Mouse (Mus musculus): ENCODE measurements around the gene Slco1c1. TPM values are rescaled to one million over a fixed set of nuclear protein-coding genes. Genes with fewer than 3 reads are reported as not detected.

The Slco1c1 gene
- polyA plus RNA-seq, 1 experiment from 2014 or later: 0.46 TPM

- Histone ChIP-seq H3K4me3 (ENCODE audit: low read length) (no peak overlapping the region), H3K27me3 (ENCODE audit: control insufficient read depth, insufficient read depth, low read length) (no peaks in the 10 kb centered on the region), H3K9ac (ENCODE audit: low read length) (no peak overlapping the region), H3K4me2 (ENCODE audit: low read depth, low read length) (no peak overlapping the region), H3K36me3 (ENCODE audit: control insufficient read depth, insufficient read depth) (peaks cover 14% of the 10 kb centered on the region), H3K4me1 (ENCODE audit: control insufficient read depth, insufficient read depth, low read length) (no peaks in the 10 kb centered on the region), H3K27ac (ENCODE audit: low read length) (no peak overlapping the region), H3K9me3 (replicated peaks; ENCODE audit: control insufficient read depth, low read length) (no peaks in the 10 kb centered on the region)
- 56% methylated on average over 3 of the region's 3 CpGs for WGBS
- no peak for ATAC-seq (replicated peaks; ENCODE audit: extremely low read depth, insufficient read depth, low FRiP score)
These were observed 23.0 kb upstream of the Slco1c1 start for GRCm38 (mm10) chr6:141501171-141501570.

DNA sequence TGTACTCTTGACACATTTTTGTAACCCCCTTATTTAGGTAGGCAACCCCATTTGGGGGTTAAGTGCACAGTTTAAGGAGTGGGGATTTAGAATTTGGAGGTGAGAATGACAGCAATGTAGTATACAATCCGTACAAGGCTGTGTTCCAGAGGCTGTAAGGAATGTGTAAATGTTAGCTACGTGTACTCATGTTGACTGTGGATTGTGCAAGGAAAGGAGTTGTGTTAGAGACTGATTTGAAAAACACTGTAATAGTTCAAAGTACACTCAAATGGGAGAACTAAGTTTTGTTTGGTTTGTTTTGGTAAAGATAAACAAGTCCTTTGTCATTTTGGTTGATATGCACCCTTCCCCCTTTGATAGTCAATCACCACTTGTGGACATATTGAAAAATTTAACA, 1.6 kb upstream of the Slco1c1 start:
- no peak for ATAC-seq (replicated peaks; ENCODE audit: extremely low read depth, insufficient read depth, low FRiP score)
- 75% methylated on average over 2 of the region's 2 CpGs for WGBS
- no peak overlapping the region for H3K27ac ChIP-seq (ENCODE audit: low read length)

GRCm38 (mm10) chr6:141525787-141526186, 1.6 kb downstream of the Slco1c1 start:
- no peak for ATAC-seq (replicated peaks; ENCODE audit: extremely low read depth, insufficient read depth, low FRiP score)
- H3K27me3 ChIP-seq (ENCODE audit: control insufficient read depth, insufficient read depth, low read length): no peaks in the 10 kb centered on the region
- H3K27ac ChIP-seq (ENCODE audit: low read length): no peak overlapping the region
- H3K36me3 ChIP-seq (ENCODE audit: control insufficient read depth, insufficient read depth): no peaks in the 10 kb centered on the region
- H3K9ac ChIP-seq (ENCODE audit: low read length): no peak overlapping the region
- H3K4me2 ChIP-seq (ENCODE audit: low read depth, low read length): no peak overlapping the region
- H3K4me1 ChIP-seq (ENCODE audit: control insufficient read depth, insufficient read depth, low read length): no peaks in the 10 kb centered on the region
- no peaks in the 10 kb centered on the region for H3K9me3 ChIP-seq (replicated peaks; ENCODE audit: control insufficient read depth, low read length)
- H3K4me3 ChIP-seq (ENCODE audit: low read length): no peak overlapping the region
- WGBS: 97% methylated on average over 1 of the region's 1 CpGs

More for the DNA sequence above, 1.6 kb upstream of the Slco1c1 start:
- Histone ChIP-seq H3K36me3 (ENCODE audit: control insufficient read depth, insufficient read depth) (no peaks in the 10 kb centered on the region), H3K4me2 (ENCODE audit: low read depth, low read length) (no peak overlapping the region), H3K9ac (ENCODE audit: low read length) (no peak overlapping the region), H3K9me3 (replicated peaks; ENCODE audit: control insufficient read depth, low read length) (0 out of 2 replicates have a peak, but pooled peaks cover 2% of the 10 kb centered on the region), H3K4me3 (ENCODE audit: low read length) (no peak overlapping the region), H3K27me3 (ENCODE audit: control insufficient read depth, insufficient read depth, low read length) (no peaks in the 10 kb centered on the region), H3K4me1 (ENCODE audit: control insufficient read depth, insufficient read depth, low read length) (no peaks in the 10 kb centered on the region)

DNA sequence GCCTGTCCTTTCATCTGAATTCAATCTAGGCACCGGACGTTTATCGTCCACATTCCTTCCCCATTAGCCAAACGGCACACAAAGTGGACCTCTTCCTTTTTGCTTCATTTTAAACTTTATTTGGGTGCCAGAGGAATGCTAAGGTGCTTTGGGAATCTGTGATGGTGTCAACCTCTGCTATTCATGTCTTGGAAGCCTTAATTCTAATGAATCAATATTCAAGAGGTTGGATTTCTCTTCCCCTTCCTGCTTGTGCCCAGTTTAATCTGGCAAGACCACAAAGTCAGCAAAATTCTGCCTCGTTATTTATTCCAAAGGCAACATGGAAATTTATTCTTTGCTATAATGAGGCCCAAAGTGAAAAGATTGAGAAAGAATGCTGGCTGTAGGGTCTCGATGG, 6.7 kb downstream of the Slco1c1 start:
- Histone ChIP-seq H3K27me3 (ENCODE audit: control insufficient read depth, insufficient read depth, low read length) (no peaks in the 10 kb centered on the region), H3K4me2 (ENCODE audit: low read depth, low read length) (no peak overlapping the region), H3K9me3 (replicated peaks; ENCODE audit: control insufficient read depth, low read length) (no peaks in the 10 kb centered on the region), H3K36me3 (ENCODE audit: control insufficient read depth, insufficient read depth) (no peaks in the 10 kb centered on the region), H3K4me1 (ENCODE audit: control insufficient read depth, insufficient read depth, low read length) (no peaks in the 10 kb centered on the region), H3K9ac (ENCODE audit: low read length) (no peak overlapping the region), H3K27ac (ENCODE audit: low read length) (no peak overlapping the region), H3K4me3 (ENCODE audit: low read length) (no peak overlapping the region)
- ATAC-seq (replicated peaks; ENCODE audit: extremely low read depth, insufficient read depth, low FRiP score): no peak
- WGBS: 71% methylated on average over 6 of the region's 6 CpGs

DNA sequence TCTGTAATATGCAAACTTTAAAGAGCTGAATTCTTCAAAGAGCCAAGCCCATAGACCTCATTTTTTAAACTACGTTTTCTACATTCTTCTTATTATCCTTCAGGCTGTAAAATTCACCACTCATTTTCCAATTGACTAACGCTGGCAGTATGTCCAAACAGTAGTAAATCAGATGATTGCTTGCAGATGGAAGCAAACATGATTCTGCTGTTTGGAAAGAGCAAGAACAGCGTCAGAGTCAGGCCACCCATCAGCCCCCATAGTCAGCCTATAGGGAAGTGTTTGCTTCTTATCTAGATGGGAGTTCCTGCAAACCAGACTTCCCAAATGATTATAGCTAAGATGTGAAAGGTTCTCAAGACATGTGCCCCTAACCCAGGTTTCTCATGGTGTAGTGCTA, 13.1 kb downstream of the Slco1c1 start:
- ATAC-seq (replicated peaks; ENCODE audit: extremely low read depth, insufficient read depth, low FRiP score): no peak

GRCm38 (mm10) chr6:141541136-141541535, 17.0 kb downstream of the Slco1c1 start:
- H3K27me3 ChIP-seq (ENCODE audit: control insufficient read depth, insufficient read depth, low read length): no peaks in the 10 kb centered on the region
- WGBS: 26% methylated on average over 1 of the region's 1 CpGs
- H3K4me1 ChIP-seq (ENCODE audit: control insufficient read depth, insufficient read depth, low read length): peaks cover 10% of the 10 kb centered on the region
- no peak overlapping the region for H3K4me3 ChIP-seq (ENCODE audit: low read length)
- H3K36me3 ChIP-seq (ENCODE audit: control insufficient read depth, insufficient read depth): no peaks in the 10 kb centered on the region
- H3K27ac ChIP-seq (ENCODE audit: low read length): no peak overlapping the region
- H3K9ac ChIP-seq (ENCODE audit: low read length): no peak overlapping the region
- ATAC-seq (replicated peaks; ENCODE audit: extremely low read depth, insufficient read depth, low FRiP score): peak; percentile 90
- no peak overlapping the region for H3K4me2 ChIP-seq (ENCODE audit: low read depth, low read length)
- no peaks in the 10 kb centered on the region for H3K9me3 ChIP-seq (replicated peaks; ENCODE audit: control insufficient read depth, low read length)

More for the DNA sequence above, 13.1 kb downstream of the Slco1c1 start:
- 58% methylated on average over 3 of the region's 3 CpGs for WGBS
- Histone ChIP-seq H3K36me3 (ENCODE audit: control insufficient read depth, insufficient read depth) (no peaks in the 10 kb centered on the region), H3K4me3 (ENCODE audit: low read length) (no peak overlapping the region), H3K9ac (ENCODE audit: low read length) (no peak overlapping the region), H3K4me1 (ENCODE audit: control insufficient read depth, insufficient read depth, low read length) (peaks cover 10% of the 10 kb centered on the region), H3K9me3 (replicated peaks; ENCODE audit: control insufficient read depth, low read length) (no peaks in the 10 kb centered on the region), H3K27ac (ENCODE audit: low read length) (no peak overlapping the region), H3K4me2 (ENCODE audit: low read depth, low read length) (no peak overlapping the region), H3K27me3 (ENCODE audit: control insufficient read depth, insufficient read depth, low read length) (no peaks in the 10 kb centered on the region)

DNA sequence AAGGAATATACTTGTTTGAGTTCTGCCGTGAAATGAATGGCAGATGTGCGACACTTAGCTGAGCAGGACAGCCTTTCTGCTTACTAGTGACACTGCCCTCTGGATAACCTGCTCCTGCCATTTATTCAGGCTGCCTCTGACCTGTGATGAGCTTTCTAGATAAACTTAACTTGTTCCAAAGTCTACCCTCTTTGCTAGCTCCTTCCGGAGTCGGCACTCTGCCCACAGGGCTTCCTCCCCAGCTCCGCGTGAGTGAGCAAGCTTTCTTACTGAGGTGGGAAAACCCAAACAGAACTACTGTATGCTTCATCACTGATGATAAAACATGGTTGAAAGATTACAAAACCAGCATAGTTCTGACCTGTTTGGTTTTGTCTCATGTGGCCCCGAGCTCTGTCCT, 19.2 kb downstream of the Slco1c1 start:
- peaks cover 10% of the 10 kb centered on the region for H3K4me1 ChIP-seq (ENCODE audit: control insufficient read depth, insufficient read depth, low read length)
- H3K27me3 ChIP-seq (ENCODE audit: control insufficient read depth, insufficient read depth, low read length): no peaks in the 10 kb centered on the region
- no peaks in the 10 kb centered on the region for H3K9me3 ChIP-seq (replicated peaks; ENCODE audit: control insufficient read depth, low read length)
- no peaks in the 10 kb centered on the region for H3K36me3 ChIP-seq (ENCODE audit: control insufficient read depth, insufficient read depth)
- no peak overlapping the region for H3K4me3 ChIP-seq (ENCODE audit: low read length)
- 76% methylated on average over 7 of the region's 7 CpGs for WGBS
- H3K27ac ChIP-seq (ENCODE audit: low read length): no peak overlapping the region
- H3K9ac ChIP-seq (ENCODE audit: low read length): no peak overlapping the region
- no peak for ATAC-seq (replicated peaks; ENCODE audit: extremely low read depth, insufficient read depth, low FRiP score)
- no peak overlapping the region for H3K4me2 ChIP-seq (ENCODE audit: low read depth, low read length)

GRCm38 (mm10) chr6:141558118-141558517, 34.0 kb downstream of the Slco1c1 start:
- Histone ChIP-seq H3K4me1 (ENCODE audit: control insufficient read depth, insufficient read depth, low read length) (no peaks in the 10 kb centered on the region), H3K36me3 (ENCODE audit: control insufficient read depth, insufficient read depth) (no peaks in the 10 kb centered on the region), H3K27me3 (ENCODE audit: control insufficient read depth, insufficient read depth, low read length) (no peaks in the 10 kb centered on the region), H3K4me3 (ENCODE audit: low read length) (no peak overlapping the region), H3K9me3 (replicated peaks; ENCODE audit: control insufficient read depth, low read length) (no peaks in the 10 kb centered on the region), H3K27ac (ENCODE audit: low read length) (no peak overlapping the region), H3K9ac (ENCODE audit: low read length) (no peak overlapping the region), H3K4me2 (ENCODE audit: low read depth, low read length) (no peak overlapping the region)
- WGBS: 81% methylated on average over 1 of the region's 1 CpGs
- ATAC-seq (replicated peaks; ENCODE audit: extremely low read depth, insufficient read depth, low FRiP score): no peak

DNA sequence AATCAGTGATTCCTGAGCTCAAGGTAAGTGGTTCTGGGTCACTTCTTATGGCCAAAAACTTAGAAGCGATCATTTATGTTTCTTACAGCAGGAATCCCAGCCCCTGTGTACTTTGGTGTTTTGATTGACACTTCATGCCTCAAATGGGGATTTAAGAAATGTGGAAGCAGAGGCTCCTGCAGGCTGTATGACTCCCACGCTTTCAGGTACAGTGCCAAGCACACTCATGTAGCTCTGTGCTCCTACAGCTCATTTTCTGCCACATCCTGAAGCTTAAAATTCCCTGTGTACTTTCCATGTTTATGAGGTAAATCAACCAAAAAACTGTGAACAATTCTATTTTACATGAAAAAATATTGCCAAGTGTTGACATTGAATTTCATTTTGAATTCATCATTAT, 43.2 kb downstream of the Slco1c1 start:
- 78% methylated on average over 2 of the region's 2 CpGs for WGBS
- H3K9ac ChIP-seq (ENCODE audit: low read length): no peak overlapping the region
- H3K27ac ChIP-seq (ENCODE audit: low read length): no peak overlapping the region
- H3K36me3 ChIP-seq (ENCODE audit: control insufficient read depth, insufficient read depth): no peaks in the 10 kb centered on the region
- no peak for ATAC-seq (replicated peaks; ENCODE audit: extremely low read depth, insufficient read depth, low FRiP score)
- H3K9me3 ChIP-seq (replicated peaks; ENCODE audit: control insufficient read depth, low read length): no peaks in the 10 kb centered on the region
- H3K4me3 ChIP-seq (ENCODE audit: low read length): no peak overlapping the region
- H3K27me3 ChIP-seq (ENCODE audit: control insufficient read depth, insufficient read depth, low read length): no peaks in the 10 kb centered on the region
- no peak overlapping the region for H3K4me2 ChIP-seq (ENCODE audit: low read depth, low read length)
- no peaks in the 10 kb centered on the region for H3K4me1 ChIP-seq (ENCODE audit: control insufficient read depth, insufficient read depth, low read length)
